In genomic region chr2:33616411-33616843, GRCm38 (mm10) we compare ENCODE assay signal across 9 mouse cellular contexts. TPM values are rescaled to one million over a fixed set of nuclear protein-coding genes. Genes with fewer than 3 reads are reported as not detected.
DNase-seq lines count a peak whose midpoint lies in the region; ATAC-seq lines count a peak whose summit lies in the region.
"Had no signal": no experiment of that assay in that cellular context is flagged by ENCODE, and none has a peak within 500 bp of the region (broad histone marks: within the 10 kb centered on the region; RNA-seq: fewer than 3 reads in every experiment).

No protein-coding gene starts in this region.

- no peaks in the 10 kb centered on the region for H3K9me3 ChIP-seq in liver, embryonic 11.5 days (ENCODE audit: control insufficient read depth, low read length)
- H3K9me3 ChIP-seq in hindbrain, embryonic 16.5 days (ENCODE audit: control insufficient read depth, low read length): no peaks in the 10 kb centered on the region
- H3K9me3 ChIP-seq in neural tube, embryonic 12.5 days: no peaks in the 10 kb centered on the region

- no peak for DNase-seq in liver, embryonic 11.5 days (ENCODE audit: low spot score)
- DNase-seq in liver: no peak
- peak; percentile 67 for DNase-seq in embryo, embryonic 11 days
- peak; percentile 40 to 66 for DNase-seq in left cerebral cortex, adult 9 months (ENCODE audit: low spot score in 2 of 2)
- DNase-seq in spleen, postnatal 4 days (ENCODE audit: low spot score in 2 of 2): no peak
- DNase-seq in ovary, postnatal 14 days (ENCODE audit: low spot score): no peak

- peak overlapping the region; percentile 62 for H3K4me2 ChIP-seq in liver, embryonic 11.5 days
- H3K4me2 ChIP-seq in hindbrain, embryonic 16.5 days (ENCODE audit: low read length): peak overlapping the region; percentile 77
- H3K4me2 ChIP-seq in neural tube, embryonic 12.5 days (replicated peaks): peak overlapping the region; percentile 59

- WGBS in liver, embryonic 11.5 days: 2% methylated on average over 30 of the region's 30 CpGs
- 1% methylated on average over 30 of the region's 30 CpGs for WGBS in hindbrain, embryonic 16.5 days
- WGBS in neural tube, embryonic 12.5 days: under 1% methylated on average over 30 of the region's 30 CpGs

- no peak for ATAC-seq in liver, embryonic 11.5 days (replicated peaks; ENCODE audit: low FRiP score)
- peak; percentile 88 for ATAC-seq in hindbrain, embryonic 16.5 days
- peak; percentile 86 for ATAC-seq in neural tube, embryonic 12.5 days (ENCODE audit: low FRiP score, low read depth)

- H3K4me1 ChIP-seq in liver, embryonic 11.5 days (replicated peaks; ENCODE audit: control insufficient read depth, insufficient read depth, low read length): no peaks in the 10 kb centered on the region
- peaks cover 22% of the 10 kb centered on the region for H3K4me1 ChIP-seq in hindbrain, embryonic 16.5 days (ENCODE audit: control insufficient read depth, insufficient read depth, low read depth, low read length)
- peaks cover 34% of the 10 kb centered on the region for H3K4me1 ChIP-seq in neural tube, embryonic 12.5 days

- H3K4me3 ChIP-seq in liver, embryonic 11.5 days (ENCODE audit: low read depth, low read length): peak overlapping the region; percentile 39
- H3K4me3 ChIP-seq in hindbrain, embryonic 16.5 days (ENCODE audit: low read length): peak overlapping the region; percentile 36
- H3K4me3 ChIP-seq in neural tube, embryonic 12.5 days: peak overlapping the region; percentile 26

- H3K27ac ChIP-seq in liver, embryonic 11.5 days (ENCODE audit: low read depth, low read length): no peak overlapping the region
- peak overlapping the region; percentile 85 for H3K27ac ChIP-seq in hindbrain, embryonic 16.5 days (ENCODE audit: low read depth, low read length)
- H3K27ac ChIP-seq in neural tube, embryonic 12.5 days: peak overlapping the region; percentile 74
- H3K27ac ChIP-seq: macrophage had no signal

- no peaks in the 10 kb centered on the region for H3K36me3 ChIP-seq in liver, embryonic 11.5 days (ENCODE audit: control insufficient read depth, insufficient read depth, low read length)
- H3K36me3 ChIP-seq in hindbrain, embryonic 16.5 days (ENCODE audit: control insufficient read depth, insufficient read depth, low read length): no peaks in the 10 kb centered on the region
- H3K36me3 ChIP-seq in neural tube, embryonic 12.5 days: no peaks in the 10 kb centered on the region

- H3K27me3 ChIP-seq in liver, embryonic 11.5 days (replicated peaks; ENCODE audit: control insufficient read depth, insufficient read depth, low read length): peaks cover 67% of the 10 kb centered on the region
- peaks cover 8% of the 10 kb centered on the region; the same call in 1 of the 2 replicates for H3K27me3 ChIP-seq in hindbrain, embryonic 16.5 days (replicated peaks; ENCODE audit: control insufficient read depth, insufficient read depth, low read length)
- peaks cover 84% of the 10 kb centered on the region for H3K27me3 ChIP-seq in neural tube, embryonic 12.5 days (replicated peaks)

- H3K9ac ChIP-seq in liver, embryonic 11.5 days (ENCODE audit: low read depth, low read length): no peak overlapping the region
- peak overlapping the region; percentile 52 for H3K9ac ChIP-seq in hindbrain, embryonic 16.5 days (ENCODE audit: low read depth, low read length)
- peak overlapping the region; percentile 18; the same call in 1 of the 2 replicates for H3K9ac ChIP-seq in neural tube, embryonic 12.5 days

RNA-seq across cellular contexts. Expression of gene Lmx1b, which starts 23.9 kb away (rescaled TPM):
- polyA plus RNA-seq in liver, embryonic 11.5 days (2014; fragmentation: Nextera tagmentation; extraction: Ambion mirVana): 0.14 TPM in 1 of 2 replicates, not detected in the other
- polyA plus RNA-seq in hindbrain, embryonic 16.5 days (2015; fragmentation: Nextera tagmentation; extraction: Ambion mirVana): 3.3 and 3.5 TPM in 2 replicates
- 4.6 and 4.7 TPM in 2 replicates for polyA plus RNA-seq in neural tube, embryonic 12.5 days (2016; fragmentation: Nextera tagmentation; extraction: Ambion mirVana)
- polyA plus RNA-seq: macrophage had no signal

Comparison
In these comparisons a context has a peak if more than half of its experiments do, and no peak if none do; other contexts are left out.
1. DNase-seq: peak in embryo, embryonic 11 days (single experiment) and left cerebral cortex, adult 9 months (2 of 2); none in liver, embryonic 11.5 days (single experiment), liver (single experiment), spleen, postnatal 4 days (0 of 2) and ovary, postnatal 14 days (single experiment).
2. Peak in every context shown above with its lines, with median percentiles within 50 percentile points of each other: H3K4me2 ChIP-seq and H3K4me3 ChIP-seq.